Mouse (Mus musculus) urinary bladder, postnatal 4 days (tissue): ENCODE measurements around the gene Tcp10a.
"Not testable (repeated sequence)": the region's sequence is repeated elsewhere in the genome, so short reads cannot be mapped to it uniquely, and the experiment has no call there.

ENCODE experiments used
- DNase-seq, 2 experiments: peaks; one replicate each; pipeline ENCODE4 v3.0.0; 2021 to 2022; ENCODE audit warnings: low spot score in 2 of 2

Tcp10a gene

GRCm38 (mm10) chr17:7324346-7324745 is at the start of gene Tcp10a:
Gene Tcp10a (plus strand): TSS chr17:7324646.
- not testable (repeated sequence) for DNase-seq

- DNase-seq = no peak
These were observed 45.7 kb upstream of the Tcp10a start for GRCm38 (mm10) chr17:7278702-7279242.

GRCm38 (mm10) chr17:7279251-7279650 is 45.2 kb upstream of the Tcp10a start:
- DNase-seq = no peak

- peak in 1 of 2 experiments; percentile 41 for DNase-seq
These were observed 40.0 kb upstream of the Tcp10a start for GRCm38 (mm10) chr17:7284297-7284910.

DNA sequence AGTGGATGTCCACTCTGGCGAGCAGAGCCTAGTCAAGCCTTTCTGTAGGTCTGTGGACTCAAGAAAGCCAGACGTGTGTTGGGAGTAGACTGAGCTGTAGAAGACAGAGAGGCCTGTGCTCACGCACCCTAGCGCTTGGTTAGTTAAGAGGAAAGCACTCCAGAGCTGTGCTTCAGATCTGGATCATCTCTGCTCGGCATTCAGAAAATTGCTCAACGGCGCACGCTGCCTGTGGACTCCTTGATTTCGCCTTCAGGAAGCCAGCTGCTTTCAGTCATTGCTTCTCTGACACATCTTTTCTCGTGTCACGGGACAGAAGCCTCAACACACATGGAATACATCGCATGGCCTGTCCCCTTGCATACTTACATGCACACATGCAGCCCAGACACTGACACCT is 39.2 kb upstream of the Tcp10a start:
- no peak for DNase-seq

- no peak for DNase-seq
These were observed 37.9 kb upstream of the Tcp10a start for GRCm38 (mm10) chr17:7286422-7287050.

- DNase-seq = peak in 1 of 2 experiments; percentile 56
These were observed 32.3 kb upstream of the Tcp10a start for GRCm38 (mm10) chr17:7292012-7292684.

DNA sequence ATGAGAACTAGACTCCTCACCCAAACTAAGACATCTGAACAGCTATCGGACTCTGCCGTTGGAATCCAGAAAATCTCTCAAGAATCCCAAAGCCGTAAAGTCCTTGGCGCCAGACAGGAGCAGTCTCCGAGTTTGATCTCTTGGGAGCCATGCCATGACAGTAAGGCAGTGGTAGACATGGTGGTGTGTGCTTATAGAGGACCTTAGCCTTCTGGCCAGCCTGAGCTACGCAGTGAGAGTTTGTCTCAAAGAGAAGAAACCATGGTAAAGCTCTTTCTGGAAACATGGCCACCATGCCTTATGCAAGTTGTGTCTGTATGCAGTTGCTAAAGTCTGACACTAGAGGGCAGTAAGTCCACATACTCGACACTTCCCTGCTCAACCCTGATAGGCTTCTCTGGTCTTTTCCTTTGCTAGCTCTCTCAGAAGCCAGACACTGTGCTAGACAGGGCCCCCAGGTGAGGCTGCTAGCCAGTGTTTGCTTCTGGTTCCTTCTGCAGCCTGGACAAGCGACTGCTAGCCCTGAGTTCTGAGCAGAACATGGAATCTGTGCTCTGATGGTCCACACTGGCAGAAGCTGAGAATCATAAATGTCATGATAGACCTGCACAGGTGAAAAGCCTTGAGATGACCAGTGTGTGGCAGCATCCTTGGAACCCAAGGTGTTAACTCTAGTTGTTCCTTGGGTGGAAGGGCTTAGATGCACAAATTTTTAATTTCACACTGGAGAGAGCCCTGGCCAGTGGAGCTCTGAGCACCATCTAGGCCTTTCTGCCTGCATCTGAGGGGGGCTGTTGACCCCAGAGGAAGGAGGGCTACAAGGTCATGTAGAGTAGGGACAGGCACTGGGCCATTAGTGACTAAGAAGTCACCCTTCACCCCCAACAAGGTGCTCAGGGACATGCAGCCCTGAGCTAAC is 17.9 kb upstream of the Tcp10a start:
- not testable (repeated sequence) for DNase-seq

DNA sequence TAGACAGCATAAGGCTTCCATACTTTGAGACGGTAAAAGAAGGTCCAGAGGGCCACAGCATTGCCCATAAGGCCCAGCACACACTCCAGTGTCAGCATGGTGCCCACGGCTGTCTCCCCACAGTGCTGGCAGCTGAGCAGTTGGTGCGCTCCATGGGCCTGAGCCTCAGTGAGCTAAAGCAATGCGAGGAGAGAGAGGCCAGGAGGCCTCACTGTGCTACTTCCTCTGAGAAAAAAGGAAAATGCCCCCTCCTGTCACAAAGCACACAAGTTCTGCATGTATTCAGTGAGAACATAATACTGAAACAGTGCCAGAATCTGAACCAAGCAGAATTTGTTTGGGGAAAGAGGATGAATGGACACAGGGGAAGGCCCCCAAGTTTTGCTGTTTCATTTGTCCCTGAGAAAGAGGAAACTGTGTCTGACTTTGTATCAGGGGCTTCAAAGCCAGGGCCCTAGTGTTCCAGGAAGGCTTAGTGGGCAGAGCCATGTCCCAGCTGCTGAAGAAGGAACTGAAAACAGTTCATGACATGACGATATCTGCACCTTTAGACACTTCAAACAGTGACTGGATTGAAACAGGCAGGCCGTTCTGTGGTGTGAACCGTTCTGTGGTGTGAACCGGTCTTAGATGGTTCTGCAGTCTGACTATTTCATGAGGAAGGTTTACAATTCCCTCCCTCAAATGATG is 8.6 kb upstream of the Tcp10a start:
- DNase-seq = not testable (repeated sequence)

DNA sequence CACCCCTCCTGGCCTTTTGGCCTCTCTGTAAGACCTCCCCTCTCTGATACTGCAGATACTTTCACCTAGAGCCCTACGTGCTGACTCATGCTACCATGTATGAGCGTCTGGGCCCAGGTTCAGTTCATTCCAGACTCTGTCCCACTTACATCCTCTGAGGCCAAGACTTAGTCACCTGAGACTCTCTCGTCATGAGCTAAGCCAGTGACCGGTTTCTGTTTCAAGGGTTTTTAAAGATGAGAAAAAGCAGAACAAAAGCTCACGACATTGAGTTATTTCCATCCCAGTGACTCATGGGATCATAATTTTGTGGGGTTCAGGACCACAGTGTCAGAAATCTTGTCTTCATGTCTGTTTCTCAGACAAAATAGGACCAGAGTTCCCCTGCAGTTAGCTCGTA is 4.7 kb upstream of the Tcp10a start:
- DNase-seq = not testable (repeated sequence)

DNA sequence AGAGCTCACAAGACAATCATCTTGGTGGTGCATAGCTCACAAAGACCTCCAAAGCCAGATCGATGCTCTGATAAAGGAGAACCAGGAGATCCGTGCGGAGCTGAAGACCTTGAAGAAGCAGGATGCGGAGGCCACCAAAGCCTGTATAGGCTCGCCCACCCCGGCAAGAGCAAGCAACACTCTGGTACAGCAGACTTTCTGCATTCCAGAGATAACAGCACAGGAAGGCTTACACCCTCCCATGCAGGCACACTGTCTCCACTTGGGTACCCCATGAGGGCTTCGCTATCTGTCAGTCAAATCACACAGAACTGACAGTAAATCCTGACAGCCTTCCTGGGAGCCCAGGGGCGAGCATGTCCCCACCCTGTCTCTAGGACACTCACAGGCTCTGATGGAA is 2.0 kb downstream of the Tcp10a start:
- DNase-seq = not testable (repeated sequence)

GRCm38 (mm10) chr17:7332745-7333144 is 8.3 kb downstream of the Tcp10a start:
- not testable (repeated sequence) for DNase-seq

- DNase-seq = not testable (repeated sequence)
These were observed 12.9 kb downstream of the Tcp10a start for GRCm38 (mm10) chr17:7337381-7337780.

DNA sequence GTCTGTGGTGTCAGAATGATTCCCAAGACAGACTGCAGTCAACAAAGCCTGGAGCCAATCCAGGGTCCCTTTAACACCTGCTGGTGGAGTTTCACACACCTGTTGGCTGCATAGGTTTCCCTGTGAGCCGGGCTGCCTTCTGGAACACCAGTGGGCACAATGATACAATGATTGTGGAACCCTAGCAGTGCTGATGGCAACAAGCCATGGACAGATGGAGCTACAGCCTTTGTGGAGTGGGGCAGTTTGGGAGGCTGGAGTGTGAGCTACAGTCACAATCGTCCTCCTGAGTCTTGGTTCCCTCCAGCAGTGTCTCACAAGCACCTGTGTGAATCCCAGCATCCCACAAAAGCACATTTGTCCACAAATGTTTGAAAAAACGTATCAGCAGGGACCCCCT is 24.3 kb downstream of the Tcp10a start:
- DNase-seq = not testable (repeated sequence)

DNA sequence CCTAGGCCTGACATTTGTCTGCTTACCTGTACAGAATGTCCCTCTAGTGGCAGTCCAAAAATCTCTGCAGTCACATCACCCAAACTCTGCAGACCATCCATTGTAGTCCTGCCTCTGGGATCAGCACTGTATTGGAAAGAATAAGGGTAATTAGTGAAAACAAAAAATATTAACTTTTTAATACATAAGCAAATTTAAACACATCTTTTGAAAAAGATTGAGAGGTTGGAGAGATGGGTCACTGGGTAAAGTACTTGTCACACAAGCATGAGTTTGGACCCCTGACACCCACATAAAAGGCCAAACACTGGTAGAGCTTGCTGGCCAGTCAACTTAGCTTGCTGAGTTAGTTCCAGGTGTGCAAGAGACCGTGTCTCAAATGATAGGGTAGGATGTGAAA is 28.1 kb downstream of the Tcp10a start, which contains the start of gene Ttll2:
Ttll2 (minus strand) TSS at position 101 of the 400 bp plus-strand sequence.
- DNase-seq = not testable (repeated sequence)

DNA sequence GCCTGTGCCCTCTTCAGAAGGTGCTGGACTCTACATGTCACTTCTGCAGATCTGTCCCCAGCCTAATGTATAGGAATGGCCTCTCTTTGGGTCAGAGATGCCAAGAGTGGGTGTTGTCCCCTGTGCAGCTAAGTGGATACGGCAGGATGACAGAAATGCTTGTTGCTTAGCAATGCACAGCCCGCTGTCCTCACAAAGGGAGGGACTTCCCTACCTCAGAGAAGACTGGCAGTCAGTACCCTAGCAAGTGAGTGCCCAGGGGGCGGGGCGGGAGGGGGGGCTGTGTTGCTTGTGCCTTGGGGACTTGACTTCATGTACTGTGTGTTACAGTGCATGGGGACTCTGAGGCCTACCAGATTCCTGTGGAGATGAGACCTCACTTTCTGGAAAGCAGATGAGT is 35.4 kb downstream of the Tcp10a start:
- not testable (repeated sequence) for DNase-seq

- DNase-seq = not testable (repeated sequence)
These were observed 36.5 kb downstream of the Tcp10a start for GRCm38 (mm10) chr17:7360749-7361465.

- DNase-seq = not testable (repeated sequence)
These were observed 41.2 kb downstream of the Tcp10a start for GRCm38 (mm10) chr17:7365615-7366014.

DNA sequence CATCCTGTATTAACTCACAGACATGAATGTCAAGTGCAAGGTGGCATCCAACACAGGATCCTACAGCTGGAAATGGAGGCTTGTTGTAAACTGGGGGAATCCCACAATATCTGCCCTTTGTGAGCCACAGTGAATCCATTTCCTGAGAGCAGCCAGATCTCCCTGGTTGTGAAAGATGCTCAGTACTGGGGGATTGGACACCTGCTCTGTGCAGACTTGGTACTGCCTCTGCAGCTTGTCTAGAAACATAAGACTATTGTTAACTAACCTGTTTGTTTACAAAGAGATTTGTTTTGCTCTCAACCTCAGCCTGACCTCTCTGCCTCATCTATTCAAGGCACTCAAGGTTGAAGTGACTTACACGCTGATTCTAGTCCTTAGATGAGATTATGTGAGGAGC is 41.8 kb downstream of the Tcp10a start:
- DNase-seq = not testable (repeated sequence)
